Mouse (Mus musculus) liver, postnatal 0 days (tissue): ENCODE measurements around the gene Trim17. TPM values are rescaled to one million over a fixed set of nuclear protein-coding genes. Genes with fewer than 3 reads are reported as not detected.
"Not testable (repeated sequence)": the region's sequence is repeated elsewhere in the genome, so short reads cannot be mapped to it uniquely, and the experiment has no call there.

Experiments
- ATAC-seq: fragments of 200-750 bp; cut with Nextera tagmentation; 2 replicates; pipeline ENCODE4 v1.8.0; 2017; ENCODE audit warnings: mild to moderate bottlenecking, moderate library complexity
- DNase-seq: peaks from one replicate; pipeline ENCODE4 v3.0.0-alpha.2; 2016
- H3K27ac ChIP-seq: fragments of 300-500 bp; sonication (generic); 2 replicates; pipeline ENCODE4 v1.5.1; 2014; ENCODE audit warnings: antibody characterized with exemption, moderate library complexity, mild to moderate bottlenecking, low read depth
- H3K27me3 ChIP-seq: fragments of 300-500 bp; sonication (generic); 2 replicates; pipeline ENCODE4 v1.6.1; 2014; ENCODE audit warnings: low read length, control low read depth, mixed read lengths; ENCODE audit not compliant: insufficient read depth
- H3K36me3 ChIP-seq: fragments of 300-500 bp; sonication (generic); replicated peaks from 2 replicates; pipeline ENCODE4 v1.6.1; 2014; ENCODE audit warnings: mild to moderate bottlenecking, control low read depth, low read length, moderate library complexity, mixed read lengths; ENCODE audit not compliant: insufficient read depth
- H3K4me1 ChIP-seq: fragments of 300-500 bp; sonication (generic); 2 replicates; pipeline ENCODE4 v1.6.1; 2014; ENCODE audit warnings: antibody characterized with exemption, mild to moderate bottlenecking, control low read depth; ENCODE audit not compliant: insufficient read depth
- H3K4me2 ChIP-seq: fragments of 300-500 bp; sonication (generic); 2 replicates; pipeline ENCODE4 v1.6.1; 2014; ENCODE audit warnings: low read depth, mild to moderate bottlenecking, low read length, moderate library complexity, mixed read lengths
- H3K4me3 ChIP-seq: fragments of 300-500 bp; sonication (generic); 2 replicates; pipeline ENCODE4 v1.5.1; 2014; ENCODE audit warnings: low read depth, low read length
- H3K9ac ChIP-seq: fragments of 300-500 bp; sonication (generic); replicated peaks from 2 replicates; pipeline ENCODE4 v1.6.1; 2014; ENCODE audit warnings: mild to moderate bottlenecking, moderate library complexity
- H3K9me3 ChIP-seq: fragments of 300-500 bp; sonication (generic); 2 replicates; pipeline ENCODE4 v1.6.1; 2016; ENCODE audit warnings: mild to moderate bottlenecking, control low read depth, low read length, mixed read lengths
- CTCF ChIP-seq: sonication (generic); IDR thresholded peaks from 2 replicates; pipeline ENCODE4 v1.5.1; 2016; ENCODE audit warnings: antibody characterized with exemption, low read depth
- EP300 ChIP-seq: IDR thresholded peaks from 2 replicates; pipeline ENCODE4 v1.6.1; 2016; ENCODE audit warnings: antibody characterized with exemption, low read depth, mild to moderate bottlenecking
- WGBS: fragments of 180-500 bp; shearing (Covaris S2); extraction: QIAGEN DNeasy Blood & Tissue Kit; methylation state at CpG from one replicate; pipeline ENCODE4 v1.1.7; 2014; ENCODE audit not compliant: insufficient replicate concordance; 5-methylcytosine and 5-hydroxymethylcytosine counted together
- polyA plus RNA-seq: library from polyadenylated mRNA; unstranded; fragments of >200 nt; fragmentation: Nextera tagmentation; extraction: Ambion mirVana; gene quantifications from 2 replicates; pipeline ENCODE4 v1.2.1, GENCODE M21; 2015

The Trim17 gene
- polyA plus RNA-seq, 1 experiment from 2014 or later: 0.11 TPM

DNA sequence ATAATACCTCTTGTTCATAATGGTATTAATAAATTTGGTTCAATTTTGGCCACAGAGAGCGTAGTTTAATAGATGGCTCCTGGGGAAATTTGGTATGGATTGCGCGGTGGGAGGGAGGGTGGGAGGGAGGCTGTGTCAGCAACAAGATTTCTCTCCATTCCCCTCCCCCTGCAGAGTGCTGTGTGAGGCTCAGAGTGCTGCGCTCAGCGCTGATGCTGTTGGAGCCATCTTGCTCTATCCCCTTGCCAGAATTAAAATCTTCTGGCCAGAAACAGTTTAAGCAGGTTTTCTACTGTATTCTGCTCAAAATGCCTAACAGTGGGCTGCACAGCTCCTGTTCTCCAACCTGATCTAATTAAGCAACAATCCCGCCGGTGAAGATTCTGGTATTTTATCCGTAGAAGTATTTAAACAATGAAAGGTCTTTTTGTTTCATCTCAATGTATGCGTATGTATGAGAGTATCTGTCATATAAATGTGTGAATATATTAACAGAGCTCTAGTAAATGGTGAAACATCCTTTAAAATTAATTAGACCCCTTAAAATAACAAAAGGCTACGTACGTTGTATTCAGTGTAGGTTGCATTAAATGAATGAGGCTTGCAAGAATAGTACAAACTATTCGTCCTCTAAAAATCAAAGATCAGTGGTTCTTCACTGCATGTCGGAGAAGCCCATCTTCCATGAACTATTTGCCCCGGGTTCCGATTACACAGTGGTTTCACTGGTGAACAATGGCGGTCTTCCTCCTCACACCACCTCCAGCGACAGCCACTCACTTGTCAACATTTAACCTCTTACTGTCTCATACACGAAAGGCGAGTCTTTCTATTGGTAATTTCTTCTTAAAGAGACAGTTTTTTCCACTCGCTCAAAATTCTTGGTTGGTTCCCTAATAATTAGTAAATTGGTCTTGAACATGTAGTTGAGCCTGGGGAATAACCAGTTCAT lies 4.7 kb upstream of the Trim17 start:
- Histone ChIP-seq H3K27me3 (peaks cover 24% of the 10 kb centered on the region), H3K4me1 (peaks cover 22% of the 10 kb centered on the region), H3K4me2 (peak overlapping the region; percentile 72), H3K9me3 (no peaks in the 10 kb centered on the region), H3K9ac (peak overlapping the region; percentile 59), H3K27ac (peak overlapping the region; percentile 65), H3K4me3 (peak overlapping the region; percentile 48), H3K36me3 (no peaks in the 10 kb centered on the region)
- WGBS: 26% methylated on average over 20 of the region's 20 CpGs
- no peak for ATAC-seq
- TF ChIP-seq CTCF (no peak), EP300 (no peak)
- DNase-seq: no peak

DNA sequence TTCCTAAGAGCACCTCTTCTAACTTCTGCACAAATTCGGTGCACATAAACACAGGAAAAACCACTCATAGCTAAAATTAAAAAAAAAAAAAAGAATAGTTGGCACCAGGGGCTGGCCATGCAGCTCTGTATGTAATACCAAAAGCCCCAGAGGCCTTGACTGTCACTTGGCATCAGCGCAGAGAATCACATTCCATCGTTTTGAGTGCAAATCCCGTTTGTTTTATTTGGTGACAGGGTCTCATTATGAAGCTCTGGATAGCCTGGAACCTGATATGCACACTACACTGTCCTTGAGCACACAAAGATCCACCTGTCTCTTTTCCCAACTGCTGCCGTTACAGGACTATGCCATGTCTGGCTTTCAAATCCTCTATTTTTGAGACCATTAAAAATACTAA lies 3.3 kb upstream of the Trim17 start:
- peaks cover 24% of the 10 kb centered on the region for H3K27me3 ChIP-seq
- H3K9me3 ChIP-seq: no peaks in the 10 kb centered on the region
- H3K36me3 ChIP-seq: peaks cover 2% of the 10 kb centered on the region; the same call in 1 of the 2 replicates
- H3K4me2 ChIP-seq: no peak overlapping the region
- peaks cover 28% of the 10 kb centered on the region for H3K4me1 ChIP-seq
- ATAC-seq (no peak), DNase-seq (no peak)
- no peak overlapping the region for H3K4me3 ChIP-seq
- no peak for TF ChIP-seq EP300
- TF ChIP-seq CTCF: no peak
- no peak overlapping the region for H3K9ac ChIP-seq
- 80% methylated on average over 5 of the region's 5 CpGs for WGBS
- no peak overlapping the region for H3K27ac ChIP-seq

DNA sequence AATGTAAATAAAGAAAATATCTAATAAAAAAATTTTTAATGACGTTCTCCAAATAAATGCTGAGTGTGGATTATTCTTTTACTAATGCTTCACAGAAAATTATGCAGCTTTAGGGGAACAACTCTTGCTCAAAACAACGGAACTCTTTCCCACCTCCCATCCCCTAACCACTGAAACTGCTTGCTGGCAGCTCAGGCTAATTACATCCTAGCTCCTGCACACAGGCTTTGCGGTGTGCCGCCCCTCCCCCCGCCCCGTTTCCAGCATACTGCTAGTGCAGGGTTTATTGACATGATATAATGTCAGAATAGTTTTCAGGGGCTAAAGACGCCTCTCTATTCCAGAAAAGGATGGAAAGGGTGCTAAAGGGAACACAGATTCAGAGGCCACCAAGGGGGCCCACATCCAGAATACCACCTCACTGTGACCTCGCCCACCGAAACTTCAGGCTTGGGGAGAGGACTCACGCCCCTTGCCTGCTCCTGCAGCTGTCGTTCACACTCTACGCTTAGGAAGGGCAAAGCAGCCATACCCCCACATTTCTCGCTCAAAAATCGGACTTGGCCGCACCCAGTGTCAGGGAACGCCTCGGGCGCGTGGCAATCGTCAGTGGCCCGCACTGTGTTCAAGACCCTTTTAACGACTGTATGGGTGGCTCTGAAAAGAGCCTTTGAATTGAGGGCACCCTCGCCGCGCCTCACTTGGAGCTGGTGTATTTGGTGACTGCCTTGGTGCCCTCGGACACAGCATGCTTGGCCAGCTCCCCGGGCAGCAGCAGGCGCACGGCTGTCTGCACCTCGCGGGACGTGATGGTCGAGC lies 925 bp upstream of the Trim17 start:
- Histone ChIP-seq H3K4me3 (peak overlapping the region; percentile 89), H3K36me3 (peaks cover 19% of the 10 kb centered on the region), H3K27ac (peak overlapping the region; percentile 99), H3K9ac (peak overlapping the region; percentile 66), H3K9me3 (no peaks in the 10 kb centered on the region), H3K4me2 (peak overlapping the region; percentile 84), H3K27me3 (peaks cover 14% of the 10 kb centered on the region), H3K4me1 (peaks cover 36% of the 10 kb centered on the region)
- ATAC-seq (peak; percentile 16), DNase-seq (peak; percentile 70)
- WGBS: 2% methylated on average over 33 of the region's 33 CpGs
- TF ChIP-seq EP300 (no peak), CTCF (no peak)

DNA sequence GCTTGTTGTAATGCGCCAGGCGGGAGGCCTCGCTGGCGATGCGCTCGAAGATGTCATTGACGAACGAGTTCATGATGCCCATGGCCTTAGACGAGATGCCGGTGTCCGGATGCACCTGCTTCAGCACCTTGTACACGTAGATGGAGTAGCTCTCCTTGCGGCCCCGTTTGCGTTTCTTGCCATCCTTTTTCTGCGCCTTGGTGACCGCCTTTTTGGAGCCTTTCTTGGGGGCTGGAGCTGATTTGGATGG lies 390 bp upstream of the Trim17 start:
- Histone ChIP-seq H3K27me3 (peaks cover 14% of the 10 kb centered on the region), H3K4me2 (peak overlapping the region; percentile 84), H3K27ac (peak overlapping the region; percentile 99), H3K4me3 (peak overlapping the region; percentile 89), H3K4me1 (peaks cover 33% of the 10 kb centered on the region), H3K9ac (peak overlapping the region; percentile 66), H3K36me3 (peaks cover 19% of the 10 kb centered on the region)
- peak; percentile 22 for ATAC-seq
- DNase-seq, H3K9me3 ChIP-seq: not testable (repeated sequence)
- WGBS: 0% methylated on average over 17 of the region's 17 CpGs

GRCm38 (mm10) chr11:58955143-58955867 lies 820 bp downstream of the Trim17 start:
- peaks cover 1% of the 10 kb centered on the region for H3K27me3 ChIP-seq
- H3K36me3 ChIP-seq: peaks cover 19% of the 10 kb centered on the region
- H3K9ac ChIP-seq: peak overlapping the region; percentile 99
- peak overlapping the region; percentile 89 for H3K4me3 ChIP-seq
- H3K4me1 ChIP-seq: peaks cover 31% of the 10 kb centered on the region
- 1% methylated on average over 20 of the region's 20 CpGs for WGBS
- no peak; the same call in 1 of the 2 replicates for ATAC-seq
- DNase-seq: no peak
- H3K4me2 ChIP-seq: peak overlapping the region; percentile 84
- H3K9me3 ChIP-seq: no peaks in the 10 kb centered on the region
- peak overlapping the region; percentile 99 for H3K27ac ChIP-seq
- TF ChIP-seq EP300 (no peak), CTCF (no peak; the same call in none of the 2 replicates)

DNA sequence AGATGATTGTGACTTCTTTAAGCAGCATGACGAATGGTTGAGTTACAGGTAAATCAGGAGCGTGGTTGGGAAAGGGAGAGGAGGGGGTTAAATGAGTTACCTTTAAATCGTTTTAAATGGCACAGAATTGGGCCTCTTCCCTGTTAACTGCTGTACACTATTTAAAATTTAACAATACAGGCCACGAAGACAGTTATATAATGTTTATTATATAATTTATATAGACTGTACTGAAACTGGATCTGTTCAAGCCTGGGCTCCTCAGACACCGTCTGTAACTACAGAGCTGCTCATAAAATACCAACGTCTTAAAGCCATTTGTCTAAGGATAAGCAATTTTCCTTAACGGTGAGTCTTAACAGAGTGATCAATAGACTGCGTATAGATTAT lies 1.4 kb downstream of the Trim17 start:
- ATAC-seq (no peak), DNase-seq (no peak)
- Histone ChIP-seq H3K4me3 (peak overlapping the region; percentile 89), H3K27me3 (no peaks in the 10 kb centered on the region; the same call in 1 of the 2 replicates), H3K36me3 (peaks cover 19% of the 10 kb centered on the region), H3K4me2 (peak overlapping the region; percentile 84), H3K9ac (peak overlapping the region; percentile 99), H3K27ac (peak overlapping the region; percentile 99), H3K9me3 (no peaks in the 10 kb centered on the region), H3K4me1 (peaks cover 32% of the 10 kb centered on the region)
- WGBS: 32% methylated on average over 8 of the region's 8 CpGs
- TF ChIP-seq CTCF (no peak), EP300 (no peak)
